Mouse (Mus musculus): ENCODE measurements around the gene Ubxn6.
A peak's percentile ranks its signal among the peaks of the same experiment; 100 is the strongest.

Ubxn6 gene

DNA sequence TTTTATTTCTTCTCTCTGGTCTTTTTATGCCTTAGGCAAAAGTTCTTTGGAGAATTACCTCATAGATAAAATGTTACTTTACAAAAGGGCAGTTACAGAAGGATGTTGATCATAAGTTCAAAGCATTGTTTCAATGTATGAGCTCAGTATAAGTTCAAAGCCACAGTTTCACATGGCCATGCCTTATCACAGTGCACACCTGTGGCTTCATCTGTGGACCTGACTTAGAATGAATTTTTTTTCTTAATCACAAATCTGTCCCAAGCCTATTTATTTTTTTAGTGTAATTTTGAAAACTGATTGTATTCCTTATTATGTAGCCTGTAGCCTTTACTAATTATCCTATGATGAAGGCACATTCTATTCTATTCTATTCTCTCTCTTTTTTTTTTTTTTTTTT lies 19.9 kb downstream of the Ubxn6 start:
- no peak for DNase-seq (ENCODE audit: low spot score)

DNA sequence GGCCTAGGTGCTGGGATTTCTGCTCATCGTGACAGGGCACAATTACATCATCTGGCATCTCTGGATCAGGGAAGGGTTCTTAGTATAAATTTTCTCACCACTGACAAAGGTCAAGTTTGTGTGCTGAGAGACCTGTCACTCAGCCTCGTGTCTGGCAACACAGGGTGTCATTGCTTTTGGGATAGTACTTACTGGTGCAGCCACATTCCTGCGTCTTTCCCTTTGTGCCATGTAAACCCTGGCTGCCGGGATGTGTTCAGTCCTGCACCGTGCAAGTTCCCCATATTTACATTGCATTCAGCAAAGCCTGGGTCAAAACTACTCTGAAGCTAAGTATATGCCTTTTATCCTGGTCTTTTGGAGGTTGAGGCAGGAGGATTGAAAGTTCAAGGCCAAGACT lies 23.5 kb downstream of the Ubxn6 start:
- no peak for DNase-seq (ENCODE audit: low spot score)

DNA sequence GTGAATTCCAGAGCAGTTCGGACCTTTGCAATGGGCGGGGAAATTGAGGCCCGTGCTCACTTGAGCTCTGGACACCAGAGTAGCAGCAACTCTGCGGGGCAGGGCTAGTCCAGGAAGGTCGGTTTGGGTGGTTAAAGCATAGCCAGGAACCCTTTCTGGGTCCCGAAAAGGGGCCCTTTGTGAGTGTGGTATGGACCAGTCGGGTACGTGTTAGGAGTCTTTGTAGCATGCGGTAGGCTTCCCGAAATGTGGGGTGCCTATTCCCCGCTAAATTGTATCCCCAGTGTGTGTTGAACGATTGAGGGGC lies 34.0 kb downstream of the Ubxn6 start:
- DNase-seq (ENCODE audit: low spot score), result no peak

DNA sequence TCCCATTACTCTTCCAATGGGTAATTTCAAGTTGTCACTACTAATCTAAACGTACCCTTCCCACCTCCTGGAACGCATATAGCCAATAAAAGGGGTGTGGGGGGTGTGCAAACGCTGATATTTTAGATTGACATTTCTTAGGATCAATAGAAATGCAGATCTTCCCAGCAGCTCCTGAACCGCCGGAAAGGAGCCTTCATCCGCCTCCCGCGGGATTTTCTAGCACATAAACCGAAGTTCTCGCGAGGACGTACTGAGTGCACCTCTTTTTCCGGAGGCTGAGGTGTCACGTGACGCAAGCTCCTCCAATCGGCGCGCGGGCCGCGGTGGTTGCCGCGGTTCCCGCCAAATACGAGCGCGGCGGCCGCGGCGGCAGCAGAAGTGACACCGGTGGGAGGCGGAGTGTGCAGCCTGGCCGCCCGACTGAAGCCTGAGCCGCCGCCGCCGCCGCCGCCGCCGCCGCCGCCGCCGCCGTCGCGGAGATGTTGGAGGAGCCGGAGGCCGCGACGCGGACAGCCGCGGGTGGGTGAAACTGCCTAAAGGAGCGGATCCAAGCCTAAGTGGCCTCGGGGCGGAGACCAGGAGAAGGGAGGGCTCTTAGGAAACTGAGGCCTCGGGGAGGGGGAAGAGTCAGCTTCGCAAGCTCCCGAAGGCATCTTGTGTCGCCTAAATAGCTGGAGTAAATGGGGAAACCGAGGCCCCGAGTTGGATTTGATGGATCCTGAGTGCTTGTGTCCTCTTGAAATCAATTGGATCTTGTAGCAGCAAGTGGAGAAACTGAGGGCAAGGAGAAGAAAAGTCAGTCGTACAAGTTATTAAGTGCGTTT lies 34.6 kb downstream of the Ubxn6 start, which contains the start of gene Chaf1a:
TSS of gene Chaf1a (plus strand) at position 410 of the 827 bp plus-strand sequence.
- DNase-seq (ENCODE audit: low spot score), result peak; percentile 95

DNA sequence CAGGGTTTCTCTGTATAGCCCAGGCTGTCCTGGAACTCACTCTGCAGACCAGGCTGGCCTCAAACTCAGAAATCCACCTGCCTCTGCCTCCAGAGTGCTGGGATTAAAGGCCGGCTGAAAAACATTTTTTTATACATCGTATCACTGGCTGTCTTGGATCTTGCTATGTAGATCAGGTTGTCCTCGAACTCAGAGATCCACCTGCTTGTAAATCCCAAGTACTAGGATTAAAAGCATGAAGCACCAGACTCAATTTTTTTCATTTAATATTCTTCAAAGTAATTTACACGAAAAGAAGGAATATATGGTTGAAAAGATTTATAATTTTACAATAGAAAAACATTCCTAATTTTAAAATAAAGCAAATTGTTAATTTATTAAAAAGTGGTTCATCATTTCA lies 35.5 kb downstream of the Ubxn6 start:
- no peak for DNase-seq (ENCODE audit: low spot score)

DNA sequence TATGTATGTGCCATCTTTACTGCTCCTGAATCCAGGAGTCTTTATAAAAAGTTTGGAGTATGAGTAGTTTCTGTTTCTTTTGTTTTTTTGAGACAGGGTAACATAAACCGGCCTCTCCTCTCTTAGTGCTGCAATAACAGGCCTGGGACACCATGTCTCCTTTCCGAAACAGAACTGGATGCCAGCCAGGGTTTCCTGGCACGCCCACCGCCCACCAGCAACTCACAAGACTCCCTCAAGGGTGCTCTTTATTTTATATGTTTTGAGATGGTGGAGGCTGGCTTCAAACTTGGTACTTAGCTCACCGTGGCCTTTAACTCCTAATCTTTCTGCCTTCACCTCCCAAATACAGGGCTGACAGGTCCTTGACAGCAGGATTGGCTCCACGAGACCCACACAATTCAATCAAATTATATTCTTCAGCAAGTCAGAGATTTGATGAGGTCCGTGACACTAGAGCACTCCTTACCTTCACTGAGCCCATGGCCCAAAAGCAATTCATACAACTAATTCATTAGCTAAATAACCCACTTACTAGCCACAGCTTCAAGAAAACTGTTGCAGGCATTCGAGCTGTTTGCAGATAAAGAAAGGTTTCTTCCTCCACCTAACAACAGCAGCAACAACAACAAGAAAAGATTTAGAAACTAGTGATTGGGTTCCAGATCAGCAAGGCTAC lies 36.1 kb downstream of the Ubxn6 start:
- no peak for DNase-seq (ENCODE audit: low spot score)

DNA sequence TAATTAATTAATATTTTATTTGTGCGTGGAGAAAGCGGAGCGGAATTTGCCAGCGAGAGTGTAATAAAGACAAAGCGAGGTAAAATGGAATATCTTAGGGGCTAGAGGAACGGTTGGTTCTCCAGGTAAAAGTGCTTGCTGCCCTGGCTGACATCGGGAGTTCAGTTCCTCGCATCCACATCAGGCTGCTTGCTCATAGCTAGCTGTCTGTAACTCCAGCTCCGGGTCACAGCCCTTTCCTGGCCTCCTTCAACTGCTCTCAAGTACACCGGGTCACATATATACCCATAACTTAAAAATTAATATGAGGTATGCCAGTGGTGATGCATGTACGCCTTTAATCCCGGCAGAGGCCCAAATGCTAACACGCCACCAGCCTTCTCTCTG lies 37.9 kb downstream of the Ubxn6 start:
- DNase-seq (ENCODE audit: low spot score), result no peak

DNA sequence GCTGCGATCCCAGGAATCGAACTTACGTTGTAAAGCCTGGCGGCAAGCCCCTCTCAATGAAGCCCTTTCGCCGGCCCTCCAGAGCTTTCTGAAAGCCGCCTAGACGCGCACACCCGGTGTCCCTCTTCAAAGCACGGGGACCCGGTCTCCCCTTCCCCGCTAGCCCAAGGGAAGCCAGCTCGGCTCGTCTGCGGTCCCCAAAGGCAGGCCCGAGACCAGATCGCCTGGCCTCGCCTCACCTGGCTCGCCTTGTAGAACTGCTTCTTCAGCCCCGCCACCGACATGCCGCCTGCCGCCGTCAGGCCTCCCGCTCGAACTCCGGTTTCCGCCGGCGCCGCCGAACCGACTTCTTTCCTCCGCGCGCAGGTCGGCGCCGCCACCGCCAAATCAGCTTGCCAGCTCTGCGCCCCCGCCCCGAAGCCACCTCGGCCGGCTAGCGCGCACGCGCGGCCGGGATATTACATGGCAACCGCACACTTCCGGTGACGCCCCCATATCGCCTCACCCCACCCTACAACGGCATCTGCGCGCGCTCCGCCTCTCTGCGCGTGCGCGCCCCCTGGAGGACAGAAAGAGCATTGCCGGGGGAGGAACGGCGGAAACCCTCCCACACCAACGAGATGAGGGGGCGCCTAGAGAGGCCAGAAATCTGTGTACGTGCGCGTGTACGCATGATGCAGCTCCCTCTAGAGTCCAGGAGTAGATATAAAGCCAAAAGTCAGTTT lies 38.5 kb downstream of the Ubxn6 start, which contains the start of gene Sh3gl1:
TSS of gene Sh3gl1 (minus strand) at position 460 of the 725 bp plus-strand sequence.
- peak; percentile 97 for DNase-seq (ENCODE audit: low spot score)

DNA sequence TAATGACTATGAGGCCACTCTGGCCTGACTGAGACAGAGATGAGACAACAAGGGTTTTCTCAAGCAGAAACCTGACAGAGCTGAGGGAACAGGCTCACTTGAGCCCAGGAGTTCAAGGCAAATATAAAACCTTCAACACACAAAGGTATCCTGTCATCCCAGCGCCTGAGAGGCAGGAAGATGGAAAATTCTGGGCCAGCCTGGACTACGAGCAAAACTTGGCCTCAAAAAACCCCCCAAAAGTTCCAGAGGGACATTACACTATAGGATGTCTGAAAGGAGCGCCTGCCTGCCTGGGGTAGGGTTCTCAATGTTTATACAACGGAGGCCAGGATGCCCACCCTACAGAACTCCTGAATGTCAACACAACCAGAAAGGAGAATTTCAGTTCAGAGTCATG lies 39.6 kb downstream of the Ubxn6 start:
- no peak for DNase-seq (ENCODE audit: low spot score)

DNA sequence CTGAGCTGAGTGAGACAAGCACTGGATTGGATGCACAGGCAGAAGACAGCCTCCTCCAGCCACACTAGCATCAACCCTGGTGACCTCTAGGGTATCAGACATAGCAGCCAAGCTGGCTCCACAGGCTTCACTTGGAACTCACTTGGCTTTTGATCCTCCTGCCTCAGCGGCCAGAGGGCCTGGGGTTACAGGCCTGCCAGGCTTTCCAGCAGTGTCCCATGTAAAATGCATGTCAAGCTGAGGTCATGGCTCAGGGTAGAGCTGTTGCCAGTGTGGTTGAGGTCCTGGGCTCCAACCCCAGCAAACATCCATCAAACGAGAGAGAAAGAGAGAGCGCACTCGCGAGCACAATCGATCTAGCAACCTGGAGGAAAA lies 40.1 kb downstream of the Ubxn6 start:
- no peak for DNase-seq (ENCODE audit: low spot score)

DNA sequence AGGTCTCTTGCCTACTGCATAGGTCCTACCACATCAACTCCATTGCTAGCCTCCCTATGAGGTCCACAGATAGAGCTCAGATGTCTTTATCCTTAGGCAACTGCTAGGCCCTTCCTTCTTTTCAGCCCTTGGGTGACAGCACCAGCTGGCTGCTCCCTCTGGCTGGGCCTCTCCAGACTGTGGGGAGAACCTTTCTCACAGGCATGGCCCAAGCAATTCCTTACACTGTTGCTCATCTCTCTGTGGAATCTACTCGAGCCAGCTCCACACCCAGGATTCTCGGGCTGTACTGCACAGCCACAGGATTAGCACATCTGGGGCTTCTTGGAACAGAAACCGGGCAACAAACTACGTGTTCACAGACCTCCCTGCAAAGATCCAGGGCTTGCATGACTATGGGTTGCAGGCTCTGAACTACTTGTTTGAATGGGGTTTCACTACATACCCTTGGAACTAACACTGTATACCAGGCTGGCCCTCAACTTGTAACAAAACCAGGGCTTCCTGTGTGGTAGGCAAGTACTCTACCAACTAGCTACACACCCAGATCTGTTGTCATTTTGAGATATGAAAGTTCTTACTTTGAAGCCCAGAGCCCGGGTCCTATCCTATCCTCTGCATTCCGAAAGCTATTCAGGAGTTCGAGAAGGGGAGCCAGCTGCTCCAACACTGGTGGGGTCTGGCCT lies 40.6 kb downstream of the Ubxn6 start:
- no peak for DNase-seq (ENCODE audit: low spot score)

DNA sequence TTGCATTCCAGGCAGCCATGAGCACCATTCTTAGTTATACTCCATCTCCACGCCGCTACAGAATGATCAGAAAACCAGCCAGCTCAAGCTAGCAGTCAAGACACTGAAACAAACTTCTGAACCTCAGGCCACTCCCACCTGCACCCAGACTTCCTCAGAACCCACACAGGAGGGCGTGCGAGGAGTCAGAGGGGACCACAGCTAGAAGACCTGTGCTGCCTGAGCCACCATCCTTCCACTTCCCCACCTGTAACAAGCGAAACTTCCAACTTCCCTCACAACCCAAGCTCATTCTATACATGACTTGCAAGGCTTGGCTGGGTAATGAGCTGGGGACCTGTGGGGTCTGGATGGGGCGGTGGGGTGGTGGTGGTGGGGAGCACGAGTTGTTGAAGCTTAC lies 42.0 kb downstream of the Ubxn6 start:
- no peak for DNase-seq (ENCODE audit: low spot score)

DNA sequence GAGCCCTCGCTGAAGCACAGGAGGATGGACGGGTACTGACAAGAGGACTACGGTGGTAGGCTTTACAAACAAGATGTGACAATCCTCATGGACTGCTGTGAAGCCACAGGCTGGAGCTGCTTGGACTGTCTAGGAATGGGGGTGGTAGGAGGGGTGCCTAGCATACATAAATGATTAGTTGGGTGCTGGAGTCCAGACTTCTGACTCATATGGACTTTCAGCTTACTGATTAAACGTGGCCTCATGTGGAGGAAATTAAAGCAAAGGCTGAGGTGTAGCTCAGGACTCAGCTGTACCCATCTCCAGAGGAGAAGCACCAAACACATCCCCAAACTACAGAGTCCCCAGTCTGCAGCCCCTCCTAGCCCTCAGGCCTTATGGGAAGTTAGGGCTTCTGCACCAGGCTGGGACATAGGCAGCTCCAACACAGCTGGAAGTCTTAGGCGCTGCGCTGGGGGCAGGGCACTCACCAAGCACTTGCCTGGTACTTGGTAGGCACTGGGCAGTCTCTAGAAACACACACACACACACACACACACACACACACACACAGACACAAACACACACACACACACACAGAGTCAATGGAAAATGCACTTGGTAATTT lies 42.6 kb downstream of the Ubxn6 start:
- no peak for DNase-seq (ENCODE audit: low spot score)

DNA sequence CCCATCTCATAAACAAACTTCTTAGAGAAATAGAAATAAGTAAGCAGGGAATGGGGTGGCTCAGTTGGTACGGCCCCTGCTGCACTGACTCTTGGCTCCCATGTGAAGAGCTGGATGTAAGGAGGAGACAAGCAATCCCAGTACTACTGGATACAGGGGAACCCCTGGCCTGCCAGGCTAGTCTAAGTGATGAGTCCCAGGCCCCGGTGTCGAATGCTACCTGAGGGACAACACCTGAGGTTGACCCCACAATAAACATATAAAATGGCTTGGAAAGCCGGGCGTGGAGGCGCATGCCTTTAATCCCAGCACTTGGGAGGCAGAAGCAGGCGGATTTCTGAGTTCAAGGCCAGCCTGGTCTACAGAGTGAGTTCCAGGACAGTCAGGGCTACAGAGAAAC lies 43.4 kb downstream of the Ubxn6 start:
- DNase-seq (ENCODE audit: low spot score), result no peak

DNA sequence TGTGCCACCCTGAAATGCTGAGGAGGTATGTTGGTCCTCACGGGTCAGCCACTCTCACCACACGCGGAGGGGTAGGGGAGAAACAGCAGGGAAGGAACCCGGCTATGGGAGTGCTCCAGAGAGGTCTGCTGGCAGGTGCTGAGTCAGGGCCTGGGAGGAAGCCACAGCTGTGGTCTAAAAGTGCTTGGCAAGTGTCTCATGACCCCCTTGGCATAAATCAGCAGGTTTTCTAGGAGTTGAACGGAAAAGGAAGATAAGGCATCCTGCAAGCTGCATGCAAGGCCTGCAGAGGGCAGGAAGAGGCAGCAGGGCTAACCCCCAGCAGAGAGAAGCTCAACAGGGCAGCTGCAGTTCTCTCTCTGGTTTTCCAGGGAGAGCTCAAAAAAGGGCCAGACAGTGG lies 43.9 kb downstream of the Ubxn6 start:
- no peak for DNase-seq (ENCODE audit: low spot score)

DNA sequence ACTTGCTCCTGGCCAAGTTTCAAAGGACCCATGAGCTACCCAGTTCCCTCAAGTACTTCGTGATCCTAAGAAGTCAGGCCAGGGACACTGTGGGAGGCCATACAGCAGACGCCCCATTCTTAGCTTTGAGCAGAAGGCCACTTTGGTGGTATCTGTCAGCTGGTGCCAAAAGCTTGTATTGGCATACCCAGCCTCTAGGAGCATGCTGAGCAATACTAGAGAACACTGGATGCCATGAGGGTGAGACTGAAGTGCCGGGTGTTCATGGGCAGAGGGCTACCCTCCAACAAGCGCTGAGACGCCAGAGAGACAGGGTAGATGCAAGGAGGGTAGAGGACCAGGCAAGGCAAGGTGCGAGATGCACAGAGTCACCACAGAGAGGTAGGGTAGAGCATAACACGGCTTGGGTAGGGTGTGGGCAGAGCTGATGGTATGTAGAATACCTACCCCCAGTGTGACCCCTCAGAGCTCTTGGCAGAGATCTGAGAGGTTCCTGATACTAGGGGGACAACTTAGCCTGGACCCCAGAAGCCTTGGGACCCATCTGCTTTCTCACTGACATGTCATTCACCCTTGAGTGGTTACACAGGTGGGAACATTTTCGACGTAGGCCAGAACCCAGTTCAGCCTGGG lies 44.5 kb downstream of the Ubxn6 start:
- DNase-seq (ENCODE audit: low spot score), result no peak

DNA sequence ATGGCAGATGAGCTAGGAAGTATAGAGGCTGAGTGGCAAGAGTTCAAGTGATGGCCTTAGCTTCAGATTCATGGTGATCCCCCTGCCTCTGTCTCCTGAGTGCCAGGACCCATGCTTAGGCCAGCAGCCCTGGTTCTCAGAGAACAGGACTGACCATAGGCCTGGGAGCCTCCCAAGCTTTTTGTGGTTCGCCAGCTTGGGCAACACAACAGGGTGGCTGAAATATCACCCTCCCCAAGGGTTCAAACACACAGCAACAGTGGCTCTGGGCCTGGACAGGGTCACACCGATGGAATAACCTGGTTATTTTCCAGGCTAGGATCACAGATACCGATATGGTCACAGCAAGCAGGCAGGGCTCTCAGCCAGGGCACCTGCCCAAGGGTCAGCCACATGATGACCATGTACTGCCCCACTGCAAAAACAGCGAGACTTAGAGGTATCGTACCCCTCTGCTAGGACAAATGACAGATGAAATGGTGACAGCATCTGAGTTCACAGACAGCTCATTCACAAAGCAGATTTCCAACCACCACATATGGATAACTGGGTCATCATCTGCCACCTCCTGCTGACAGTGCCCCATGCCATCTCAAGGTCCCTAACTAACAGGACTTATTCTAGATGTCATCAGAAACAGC lies 46.9 kb downstream of the Ubxn6 start:
- DNase-seq (ENCODE audit: low spot score), result no peak

DNA sequence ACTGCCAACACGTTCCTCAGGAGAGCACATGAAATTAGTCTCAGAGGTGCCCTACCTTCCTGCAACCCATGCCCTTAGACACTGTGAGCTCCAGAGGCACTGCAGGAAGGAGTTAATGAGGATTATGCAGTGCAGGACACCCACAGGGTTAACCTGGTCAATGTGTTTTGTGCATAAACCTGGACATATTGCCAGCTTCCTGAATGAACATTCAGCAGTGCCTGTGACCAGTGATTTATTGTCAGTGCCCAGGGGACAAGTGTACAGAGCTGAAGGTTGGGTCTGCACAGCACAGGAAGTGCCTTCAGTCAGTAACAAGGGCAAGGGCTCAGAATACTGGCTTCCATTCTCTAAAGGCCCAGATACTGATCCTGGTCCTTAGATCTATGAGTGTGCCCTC lies 47.9 kb downstream of the Ubxn6 start:
- DNase-seq (ENCODE audit: low spot score), result no peak

DNA sequence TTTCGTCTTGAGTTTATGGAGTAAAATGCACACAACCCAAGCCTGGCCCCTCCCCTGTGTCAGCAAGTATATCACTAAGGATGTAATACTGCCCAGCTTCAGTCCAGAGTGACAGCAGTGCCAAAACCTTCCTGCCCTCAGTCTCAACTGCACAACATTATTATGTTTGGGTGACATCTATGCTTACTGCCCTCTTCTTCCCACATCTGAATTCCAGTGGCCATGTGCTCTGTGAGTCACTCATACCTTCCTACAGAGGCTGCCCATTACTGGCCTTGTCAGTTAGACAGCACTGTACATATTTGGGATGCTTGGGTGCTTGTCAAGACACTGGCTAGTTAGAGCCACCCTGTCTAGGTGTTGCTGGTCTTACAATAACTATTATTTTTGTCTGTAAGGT lies 48.5 kb downstream of the Ubxn6 start:
- DNase-seq (ENCODE audit: low spot score), result no peak

DNA sequence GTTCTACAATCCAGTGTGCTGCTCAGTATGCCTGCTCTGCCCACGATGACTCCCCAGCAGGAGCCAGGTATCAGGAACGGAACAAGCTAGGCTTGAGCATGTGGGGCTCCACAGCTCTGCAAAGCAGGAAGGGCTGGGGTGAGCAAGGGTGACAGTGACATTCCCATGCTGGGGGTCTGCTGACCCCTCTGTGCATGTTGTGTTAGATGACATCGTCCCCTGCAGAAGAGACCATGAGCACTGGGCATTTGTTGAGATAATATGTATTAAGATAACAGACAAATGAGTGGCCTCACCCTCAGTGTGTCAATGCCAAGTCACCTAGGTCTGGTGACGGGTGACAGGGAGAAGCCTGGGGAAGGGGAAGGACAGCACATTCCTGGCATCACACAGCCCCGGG lies 49.9 kb downstream of the Ubxn6 start:
- no peak for DNase-seq (ENCODE audit: low spot score)

DNA sequence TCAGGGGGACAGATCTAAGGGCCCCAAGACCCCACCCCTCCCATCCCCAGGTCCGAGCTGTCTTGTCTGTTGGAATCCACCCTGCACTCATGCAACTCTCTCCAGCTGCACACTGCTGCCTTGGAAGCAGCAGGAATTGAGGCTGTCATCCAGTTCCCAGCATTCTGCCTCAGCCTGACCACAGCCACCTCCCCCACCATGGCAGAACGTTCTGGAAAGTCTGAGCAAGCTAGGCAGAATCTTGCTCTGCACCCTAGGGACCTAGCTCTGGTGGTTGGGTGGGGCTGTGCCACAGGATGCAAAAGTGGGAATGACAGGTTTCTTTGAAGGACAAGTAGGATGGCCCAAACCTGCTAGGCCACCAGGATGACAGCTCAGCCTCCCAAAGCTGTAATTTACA lies 50.4 kb downstream of the Ubxn6 start:
- no peak for DNase-seq (ENCODE audit: low spot score)

All from yolk sac, embryonic 10.5 days (tissue).